Mouse (Mus musculus): ENCODE measurements around the gene Bcas1.
A peak's percentile ranks its signal among the peaks of the same experiment; 100 is the strongest.

Bcas1 gene

GRCm38 (mm10) chr2:170310310-170310987, 117.2 kb downstream of the Bcas1 start:
- no peaks in the 10 kb centered on the region for H3K9me3 ChIP-seq (ENCODE audit: low read length)
- H3K4me3 ChIP-seq (replicated peaks; ENCODE audit: low read length): no peak overlapping the region
- peaks cover 39% of the 10 kb centered on the region for H3K4me1 ChIP-seq (replicated peaks; ENCODE audit: low read depth, low read length)
- TF ChIP-seq NANOG (IDR thresholded peaks at IDR 0.05; ENCODE audit: borderline replicate concordance, low read length): no peak
- no peak for TF ChIP-seq POU5F1 (IDR thresholded peaks at IDR 0.05; ENCODE audit: borderline replicate concordance, low read length)
- no peak for TF ChIP-seq CTCF (conservative IDR thresholded peaks at IDR 0.05; ENCODE audit: low read length)
- H3K36me3 ChIP-seq (ENCODE audit: insufficient read depth, low read length): no peaks in the 10 kb centered on the region
- peaks cover 9% of the 10 kb centered on the region; the same call in 1 of the 2 replicates for H3K27me3 ChIP-seq (ENCODE audit: insufficient read depth, low read length)

GRCm38 (mm10) chr2:170308966-170309365, 118.7 kb downstream of the Bcas1 start:
- Histone ChIP-seq H3K36me3 (ENCODE audit: insufficient read depth, low read length) (no peaks in the 10 kb centered on the region), H3K27me3 (ENCODE audit: insufficient read depth, low read length) (peaks cover 9% of the 10 kb centered on the region; the same call in 1 of the 2 replicates), H3K4me3 (replicated peaks; ENCODE audit: low read length) (no peak overlapping the region), H3K9me3 (ENCODE audit: low read length) (no peaks in the 10 kb centered on the region), H3K4me1 (replicated peaks; ENCODE audit: low read depth, low read length) (peaks cover 48% of the 10 kb centered on the region)
- no peak for TF ChIP-seq POU5F1 (IDR thresholded peaks at IDR 0.05; ENCODE audit: borderline replicate concordance, low read length)
- no peak for TF ChIP-seq CTCF (conservative IDR thresholded peaks at IDR 0.05; ENCODE audit: low read length)
- TF ChIP-seq NANOG (IDR thresholded peaks at IDR 0.05; ENCODE audit: borderline replicate concordance, low read length): no peak

- Histone ChIP-seq H3K9me3 (ENCODE audit: low read length) (no peaks in the 10 kb centered on the region), H3K4me1 (replicated peaks; ENCODE audit: low read depth, low read length) (peaks cover 44% of the 10 kb centered on the region), H3K27me3 (ENCODE audit: insufficient read depth, low read length) (peaks cover 9% of the 10 kb centered on the region; the same call in 1 of the 2 replicates), H3K4me3 (replicated peaks; ENCODE audit: low read length) (no peak overlapping the region), H3K36me3 (ENCODE audit: insufficient read depth, low read length) (no peaks in the 10 kb centered on the region)
- TF ChIP-seq CTCF (conservative IDR thresholded peaks at IDR 0.05; ENCODE audit: low read length) (no peak), POU5F1 (IDR thresholded peaks at IDR 0.05; ENCODE audit: borderline replicate concordance, low read length) (no peak), NANOG (IDR thresholded peaks at IDR 0.05; ENCODE audit: borderline replicate concordance, low read length) (no peak)
These were observed 119.4 kb downstream of the Bcas1 start for GRCm38 (mm10) chr2:170308033-170308820.

- Histone ChIP-seq H3K9me3 (ENCODE audit: low read length) (peaks cover 4% of the 10 kb centered on the region), H3K27me3 (ENCODE audit: insufficient read depth, low read length) (peaks cover 9% of the 10 kb centered on the region; the same call in 1 of the 2 replicates), H3K4me3 (replicated peaks; ENCODE audit: low read length) (no peak overlapping the region), H3K4me1 (replicated peaks; ENCODE audit: low read depth, low read length) (peaks cover 38% of the 10 kb centered on the region), H3K36me3 (ENCODE audit: insufficient read depth, low read length) (no peaks in the 10 kb centered on the region)
- TF ChIP-seq CTCF (conservative IDR thresholded peaks at IDR 0.05; ENCODE audit: low read length) (no peak), NANOG (IDR thresholded peaks at IDR 0.05; ENCODE audit: borderline replicate concordance, low read length) (no peak), POU5F1 (IDR thresholded peaks at IDR 0.05; ENCODE audit: borderline replicate concordance, low read length) (no peak)
These were observed 120.0 kb downstream of the Bcas1 start for GRCm38 (mm10) chr2:170307589-170308021.

- H3K4me3 ChIP-seq (replicated peaks; ENCODE audit: low read length): no peak overlapping the region
- peaks cover 35% of the 10 kb centered on the region for H3K4me1 ChIP-seq (replicated peaks; ENCODE audit: low read depth, low read length)
- TF ChIP-seq CTCF (conservative IDR thresholded peaks at IDR 0.05; ENCODE audit: low read length) (no peak), NANOG (IDR thresholded peaks at IDR 0.05; ENCODE audit: borderline replicate concordance, low read length) (no peak), POU5F1 (IDR thresholded peaks at IDR 0.05; ENCODE audit: borderline replicate concordance, low read length) (no peak)
- 0 out of 2 replicates have a peak, but pooled peaks cover 5% of the 10 kb centered on the region for H3K27me3 ChIP-seq (ENCODE audit: insufficient read depth, low read length)
- no peaks in the 10 kb centered on the region for H3K36me3 ChIP-seq (ENCODE audit: insufficient read depth, low read length)
- H3K9me3 ChIP-seq (ENCODE audit: low read length): peaks cover 6% of the 10 kb centered on the region
These were observed 120.9 kb downstream of the Bcas1 start for GRCm38 (mm10) chr2:170306637-170307320.

- Histone ChIP-seq H3K27me3 (ENCODE audit: insufficient read depth, low read length) (0 out of 2 replicates have a peak, but pooled peaks cover 5% of the 10 kb centered on the region), H3K36me3 (ENCODE audit: insufficient read depth, low read length) (no peaks in the 10 kb centered on the region), H3K4me3 (replicated peaks; ENCODE audit: low read length) (no peak overlapping the region), H3K9me3 (ENCODE audit: low read length) (peaks cover 6% of the 10 kb centered on the region), H3K4me1 (replicated peaks; ENCODE audit: low read depth, low read length) (peaks cover 27% of the 10 kb centered on the region)
- no peak for TF ChIP-seq NANOG (IDR thresholded peaks at IDR 0.05; ENCODE audit: borderline replicate concordance, low read length)
- TF ChIP-seq POU5F1 (IDR thresholded peaks at IDR 0.05; ENCODE audit: borderline replicate concordance, low read length): no peak
- TF ChIP-seq CTCF (conservative IDR thresholded peaks at IDR 0.05; ENCODE audit: low read length): no peak
These were observed 122.9 kb downstream of the Bcas1 start for GRCm38 (mm10) chr2:170304766-170305165.

GRCm38 (mm10) chr2:170303595-170303994, 124.0 kb downstream of the Bcas1 start:
- peaks cover 18% of the 10 kb centered on the region for H3K4me1 ChIP-seq (replicated peaks; ENCODE audit: low read depth, low read length)
- TF ChIP-seq CTCF (conservative IDR thresholded peaks at IDR 0.05; ENCODE audit: low read length) (no peak), NANOG (IDR thresholded peaks at IDR 0.05; ENCODE audit: borderline replicate concordance, low read length) (no peak), POU5F1 (IDR thresholded peaks at IDR 0.05; ENCODE audit: borderline replicate concordance, low read length) (no peak)

GRCm38 (mm10) chr2:170302825-170303224, 124.8 kb downstream of the Bcas1 start:
- peak; percentile 30 for TF ChIP-seq CTCF (conservative IDR thresholded peaks at IDR 0.05; ENCODE audit: low read length)
- no peak for TF ChIP-seq POU5F1 (IDR thresholded peaks at IDR 0.05; ENCODE audit: borderline replicate concordance, low read length)
- Histone ChIP-seq H3K4me1 (replicated peaks; ENCODE audit: low read depth, low read length) (peaks cover 11% of the 10 kb centered on the region), H3K9me3 (ENCODE audit: low read length) (peaks cover 6% of the 10 kb centered on the region), H3K4me3 (replicated peaks; ENCODE audit: low read length) (no peak overlapping the region), H3K36me3 (ENCODE audit: insufficient read depth, low read length) (no peaks in the 10 kb centered on the region), H3K27me3 (ENCODE audit: insufficient read depth, low read length) (0 out of 2 replicates have a peak, but pooled peaks cover 5% of the 10 kb centered on the region)

More at GRCm38 (mm10) chr2:170303595-170303994, 124.0 kb downstream of the Bcas1 start:
- Histone ChIP-seq H3K27me3 (ENCODE audit: insufficient read depth, low read length) (0 out of 2 replicates have a peak, but pooled peaks cover 5% of the 10 kb centered on the region), H3K36me3 (ENCODE audit: insufficient read depth, low read length) (no peaks in the 10 kb centered on the region), H3K9me3 (ENCODE audit: low read length) (peaks cover 6% of the 10 kb centered on the region), H3K4me3 (replicated peaks; ENCODE audit: low read length) (no peak overlapping the region)

Measured in E14TG2a.4 (cell line).